Mouse (Mus musculus): ENCODE results near the gene Fcrl5.

DNA sequence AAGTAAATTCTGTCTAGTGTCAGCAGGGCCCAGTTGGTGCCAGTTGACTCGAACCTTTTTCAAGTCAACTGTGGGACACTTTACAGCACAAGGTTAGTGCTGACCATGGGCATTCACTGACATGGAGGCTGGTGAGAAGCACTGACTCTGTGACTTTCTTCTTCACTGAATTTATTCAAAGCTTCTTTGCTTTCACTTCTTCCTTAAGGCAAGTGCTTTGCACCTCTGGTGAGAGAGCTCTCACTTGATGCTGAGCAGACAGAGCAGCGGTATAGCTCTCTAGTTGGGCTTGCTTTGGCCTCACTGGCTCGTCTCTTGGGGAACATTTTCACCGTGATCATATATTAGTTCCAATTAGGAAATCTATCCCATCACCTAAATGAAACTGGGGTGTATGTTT, 35.7 kb upstream of the Fcrl5 start:
- no peak for TF ChIP-seq CTCF (IDR thresholded peaks at IDR 0.05; ENCODE audit: borderline replicate concordance, insufficient read depth, low read depth, low read length)
- TF ChIP-seq POLR2A (IDR thresholded peaks at IDR 0.05; ENCODE audit: borderline replicate concordance, insufficient read depth, low read length), result no peak
